Mouse (Mus musculus) ES-E14 (cell line): ENCODE results near the gene Tirap.
"Not testable (repeated sequence)": the region's sequence is repeated elsewhere in the genome, so short reads cannot be mapped to it uniquely, and the experiment has no call there.

Source experiments
- MAFK ChIP-seq: IDR thresholded peaks from 2 replicates; pipeline ENCODE4 v1.6.1; 2014; ENCODE audit warnings: mild to moderate bottlenecking, low read depth, low read length, inconsistent platforms; ENCODE audit not compliant: insufficient read depth
- ZC3H11A ChIP-seq: IDR thresholded peaks from 2 replicates; pipeline ENCODE4 v1.6.1; 2012; ENCODE audit warnings: low read depth, mild to moderate bottlenecking, inconsistent platforms, low read length, borderline replicate concordance

- TF ChIP-seq MAFK, ZC3H11A: not testable (repeated sequence)
Observed at GRCm38 (mm10) chr9:35148822-35149221, 51.3 kb downstream of the Tirap start.
